Mouse (Mus musculus) gastrocnemius, postnatal 4 days (tissue): Measurements from ENCODE around the gene Frmd8. TPM values are rescaled to one million over a fixed set of nuclear protein-coding genes. Genes with fewer than 3 reads are reported as not detected.

Source experiments
- DNase-seq, 2 experiments: peaks; one replicate each; pipeline ENCODE4 v3.0.0; 2021 to 2022; ENCODE audit warnings: low spot score in 2 of 2, mixed read lengths in 2 of 2
- long read RNA-seq, 2 experiments: library from polyadenylated mRNA; stranded (forward); transcript quantifications; one replicate each; pipeline ENCODE4 v2.0.0; 2021
- total RNA-seq, 2 experiments: library from RNA; stranded (reverse); gene quantifications; 2 replicates each; pipeline ENCODE4 v1.2.3; 2021

Frmd8 gene
- 10 to 100 TPM; 16.2 to 16.7 TPM for total RNA-seq
- long read RNA-seq, experiment 1, full-length matches to known transcripts: 23 of 36 reads
- long read RNA-seq, experiment 1, partial matches to known transcripts: 2 of 36 reads
- long read RNA-seq, experiment 1, other reads (novel, unspliced or antisense): 11 of 36 reads
- long read RNA-seq, experiment 2, full-length matches to known transcripts: 23 of 42 reads
- long read RNA-seq, experiment 2, partial matches to known transcripts: 11 of 42 reads
- long read RNA-seq, experiment 2, other reads (novel, unspliced or antisense): 8 of 42 reads

DNA sequence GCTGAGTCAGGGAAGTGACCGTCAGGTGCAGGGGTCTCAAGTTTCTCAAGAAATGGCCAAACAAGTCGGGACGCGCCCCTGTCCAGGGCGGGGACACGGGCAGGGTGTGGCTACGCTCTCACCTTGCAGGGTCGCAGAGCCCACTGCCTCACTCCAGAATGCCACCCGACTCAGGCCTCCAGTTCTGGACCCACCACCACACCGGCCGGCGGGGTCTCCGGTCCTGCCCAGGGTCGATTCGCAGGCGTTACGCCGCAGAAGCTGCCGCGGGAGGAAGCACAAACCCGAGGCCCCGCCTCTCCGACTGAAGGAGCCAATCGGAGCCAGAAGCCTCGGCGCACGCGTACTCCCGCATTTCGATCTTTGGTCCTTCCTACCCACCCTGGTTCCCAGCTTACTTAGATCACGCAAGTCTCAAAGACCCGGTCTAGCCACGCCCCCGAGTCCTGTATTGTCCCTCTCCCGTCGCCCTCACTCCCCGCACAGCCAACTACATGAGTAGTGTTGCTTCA is at the start of gene Frmd8:
Gene Frmd8, minus strand, starts transcription at position 306 of the 512 bp plus-strand sequence.
- DNase-seq: peak; percentile 88 to 94

DNA sequence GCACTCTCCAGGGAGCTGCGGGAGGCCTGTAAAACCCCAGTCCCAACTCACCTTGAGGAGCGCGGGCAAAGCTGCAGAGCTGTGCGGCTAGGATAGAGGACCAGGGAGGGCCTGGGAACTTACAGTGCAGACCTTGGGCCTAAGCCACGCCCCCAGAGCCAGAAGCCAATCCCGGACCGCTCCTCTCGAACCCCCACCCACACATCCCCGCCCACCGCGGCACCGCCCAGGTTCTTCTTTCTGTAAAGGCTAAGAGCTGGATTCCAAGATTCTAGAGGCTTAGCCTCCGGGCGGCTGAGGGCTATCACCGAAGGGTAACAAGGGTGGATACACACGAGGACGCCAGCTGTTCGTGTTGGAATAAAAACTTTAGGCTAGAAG is 49.6 kb upstream of the Frmd8 start, which contains the start of gene Cdc42ep2:
Gene Cdc42ep2, minus strand, starts transcription at position 104 of the 381 bp plus-strand sequence.
- peak; percentile 96 to 98 for DNase-seq

DNA sequence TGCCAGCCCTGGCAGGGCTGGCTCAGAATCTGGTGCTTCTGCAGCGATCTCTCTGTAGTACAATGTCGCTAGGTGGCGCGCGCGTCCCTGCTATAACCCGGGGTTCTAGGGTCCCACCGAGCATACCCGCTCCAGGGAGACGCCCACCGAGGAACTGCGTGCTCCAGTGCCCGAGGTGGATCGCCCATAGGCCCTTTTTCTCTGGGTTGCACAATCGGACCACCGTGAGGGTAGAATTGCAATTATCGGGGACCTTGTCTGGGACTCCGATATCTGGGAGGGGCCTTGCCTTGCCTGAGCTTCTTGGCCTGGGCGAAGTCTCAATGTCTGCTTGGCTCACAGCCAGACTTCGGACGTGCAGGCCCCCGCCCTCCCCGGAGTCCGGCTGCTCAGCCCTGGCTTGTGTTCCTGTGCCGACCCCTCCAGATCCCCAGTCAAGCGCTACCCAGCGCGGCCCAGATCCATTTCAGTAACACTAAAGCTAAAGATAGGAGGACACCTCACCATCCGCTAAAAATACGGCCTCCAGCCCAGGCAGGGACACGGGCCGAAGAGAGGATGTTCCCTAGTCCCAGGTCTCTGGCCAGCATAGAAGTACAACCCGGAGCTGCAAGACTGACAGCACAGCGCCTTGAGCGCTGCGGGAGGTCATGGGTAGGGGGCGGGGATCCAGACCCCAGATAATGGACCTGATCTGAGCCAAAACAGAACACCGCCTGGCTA is 49.1 kb upstream of the Frmd8 start:
- peak; percentile 87 to 97 for DNase-seq

DNA sequence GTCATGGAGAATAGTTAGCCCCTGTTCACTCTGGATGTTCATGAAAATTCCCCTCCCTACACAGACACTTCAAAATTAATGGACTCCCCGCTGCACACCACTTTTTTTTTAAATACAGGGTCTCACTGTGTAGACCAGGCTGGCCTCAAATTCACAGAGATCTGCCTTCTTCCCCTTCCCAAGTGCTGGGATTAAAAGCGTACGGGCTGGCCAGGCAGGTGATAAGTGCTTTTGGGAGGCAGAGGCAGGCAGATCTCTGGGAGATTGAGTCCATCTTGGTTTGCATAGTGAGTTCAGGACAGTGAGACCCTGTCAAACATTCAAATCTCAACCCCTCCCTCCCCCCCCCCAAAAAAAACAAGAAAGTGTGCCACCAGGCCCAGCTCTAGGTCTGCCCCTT is 47.9 kb upstream of the Frmd8 start:
- no peak for DNase-seq

DNA sequence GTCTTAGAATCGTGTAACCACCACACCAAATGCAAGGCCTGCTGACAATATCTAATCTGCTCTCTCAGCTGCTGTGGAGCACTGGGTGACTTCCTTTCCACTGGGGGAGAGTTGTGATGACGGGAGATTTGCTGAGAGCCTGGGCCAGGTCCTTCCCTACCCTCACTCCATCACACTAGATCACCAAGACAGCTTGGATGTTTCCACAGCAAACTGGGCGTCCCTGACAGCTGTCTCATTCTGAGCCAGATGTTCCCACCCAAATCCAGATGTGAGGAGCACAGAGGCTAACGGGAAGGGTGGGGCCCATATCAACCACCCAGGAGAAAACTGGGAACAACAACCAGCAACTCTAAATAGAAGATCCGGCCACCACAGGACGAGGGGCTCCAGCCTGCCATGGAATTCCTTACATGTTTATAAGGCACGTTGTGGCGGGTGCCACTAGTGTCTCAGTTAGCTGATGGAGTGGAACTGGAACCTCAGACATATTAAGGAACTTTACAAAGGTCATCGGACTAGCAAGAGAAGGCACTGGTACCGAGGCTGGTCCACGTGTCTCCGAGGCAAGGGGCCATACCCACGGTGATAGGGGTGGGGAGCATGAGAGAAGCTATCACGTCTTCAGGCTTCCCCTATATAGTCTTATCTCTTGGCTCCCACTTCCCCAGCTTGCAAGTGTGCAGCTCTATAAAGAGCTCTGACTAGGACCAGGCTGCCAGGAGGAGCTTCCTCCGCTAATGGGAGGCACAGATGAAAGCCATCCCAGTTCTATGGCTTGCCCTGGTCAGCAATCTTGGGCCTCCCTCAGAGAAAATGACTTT is 47.3 kb upstream of the Frmd8 start:
- DNase-seq: peak in 1 of 2 experiments; percentile 33

DNA sequence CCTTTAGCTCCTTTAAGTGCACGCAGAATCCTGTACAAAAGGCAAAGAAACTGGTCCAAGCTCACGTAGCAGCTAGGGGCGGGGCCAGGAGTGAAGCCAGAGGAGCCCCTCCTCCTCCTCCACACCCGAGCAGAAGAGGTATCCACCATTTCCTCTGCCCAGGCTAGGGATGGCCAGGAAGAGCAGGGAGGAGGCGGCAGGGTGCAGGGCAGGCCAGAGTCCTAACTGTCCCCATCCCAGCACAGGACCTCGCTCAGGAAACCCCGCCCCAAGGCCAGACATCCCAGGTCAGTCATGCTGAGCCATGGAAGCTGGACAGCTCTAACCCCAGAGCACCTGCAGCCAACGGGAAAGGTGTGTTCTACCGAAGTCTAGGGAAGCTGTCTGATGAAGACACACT is 46.6 kb upstream of the Frmd8 start:
- DNase-seq: no peak

DNA sequence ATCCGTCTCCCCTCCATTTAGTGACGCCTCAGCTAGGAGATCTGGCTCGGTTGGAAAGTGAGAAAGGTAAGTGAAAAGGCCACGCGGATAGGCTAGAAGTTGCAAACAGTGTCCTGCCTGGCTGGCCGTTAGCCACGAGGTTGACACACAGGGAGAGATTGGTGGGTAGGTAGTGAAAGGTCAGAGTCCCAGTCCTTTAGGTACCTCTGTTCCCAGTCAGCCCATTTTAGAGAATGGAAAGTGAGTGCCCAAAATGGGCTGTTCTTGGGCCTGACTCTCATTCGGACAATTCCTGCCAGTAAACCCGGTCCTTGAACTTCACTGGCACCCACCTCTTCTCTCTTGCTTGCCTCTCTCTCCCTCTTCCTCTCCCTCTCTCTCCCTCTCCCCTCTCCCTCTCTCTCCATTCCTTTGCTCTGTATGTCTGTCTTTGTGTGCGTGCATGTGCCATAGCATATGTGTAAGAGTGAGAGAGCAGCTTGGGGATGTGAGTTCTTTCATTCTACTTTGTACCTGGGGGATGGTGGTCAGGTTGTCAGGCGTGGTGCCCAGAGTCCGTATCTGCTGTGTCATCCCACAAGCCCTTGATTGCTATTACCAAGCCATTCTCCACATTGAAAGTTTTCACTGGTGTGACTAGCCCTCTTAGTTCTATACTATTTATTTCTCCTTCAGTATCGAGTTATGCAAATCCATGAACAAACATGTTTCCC is 38.1 kb upstream of the Frmd8 start, which contains the start of gene Dpf2:
Gene Dpf2, minus strand, starts transcription at position 4 of the 713 bp plus-strand sequence.
- no peak for DNase-seq

DNA sequence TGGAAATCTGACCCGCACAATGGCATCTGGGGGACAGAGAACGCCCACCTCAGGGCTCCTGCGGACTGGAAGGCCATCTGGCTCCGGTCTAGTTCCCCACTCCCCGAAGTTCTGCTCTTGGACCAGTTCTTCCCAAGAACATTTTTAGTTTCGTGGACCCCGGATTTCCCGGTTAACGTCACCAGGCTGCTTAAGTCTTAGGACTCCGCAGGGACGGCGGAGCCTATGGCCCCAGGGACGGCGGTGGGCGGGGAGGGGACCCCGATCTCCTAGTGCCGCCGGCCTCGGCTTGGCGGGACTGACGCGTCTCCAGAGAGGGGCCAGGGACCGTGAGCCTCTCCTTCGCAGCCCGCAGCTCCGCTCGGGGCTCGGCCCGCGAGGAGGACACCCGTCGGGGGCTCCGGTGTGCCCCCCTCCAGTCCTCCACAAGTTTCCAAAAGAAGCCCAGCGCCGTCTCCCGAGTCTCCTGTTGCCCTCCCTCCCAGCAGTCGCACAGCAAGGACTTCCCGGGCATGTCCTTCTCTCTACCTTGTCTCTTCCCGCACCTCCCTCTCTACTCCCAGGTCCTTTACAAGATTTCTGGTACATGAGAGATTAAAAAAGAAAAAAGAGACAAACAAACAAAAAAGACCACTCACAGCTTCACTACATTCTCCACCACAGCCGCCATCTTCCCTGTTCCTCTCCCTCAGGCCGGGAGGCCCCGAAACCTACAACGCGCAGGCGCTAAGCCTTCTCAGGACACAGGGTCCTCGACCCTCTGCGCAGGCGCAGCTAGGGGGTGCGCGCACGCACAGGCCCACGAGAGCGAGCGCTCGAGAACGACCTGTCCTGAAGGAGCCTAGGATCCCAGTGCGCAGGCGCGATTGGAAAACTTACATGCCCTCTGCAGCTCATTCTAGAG is 37.3 kb upstream of the Frmd8 start:
- peak; percentile 97 to 99 for DNase-seq

DNA sequence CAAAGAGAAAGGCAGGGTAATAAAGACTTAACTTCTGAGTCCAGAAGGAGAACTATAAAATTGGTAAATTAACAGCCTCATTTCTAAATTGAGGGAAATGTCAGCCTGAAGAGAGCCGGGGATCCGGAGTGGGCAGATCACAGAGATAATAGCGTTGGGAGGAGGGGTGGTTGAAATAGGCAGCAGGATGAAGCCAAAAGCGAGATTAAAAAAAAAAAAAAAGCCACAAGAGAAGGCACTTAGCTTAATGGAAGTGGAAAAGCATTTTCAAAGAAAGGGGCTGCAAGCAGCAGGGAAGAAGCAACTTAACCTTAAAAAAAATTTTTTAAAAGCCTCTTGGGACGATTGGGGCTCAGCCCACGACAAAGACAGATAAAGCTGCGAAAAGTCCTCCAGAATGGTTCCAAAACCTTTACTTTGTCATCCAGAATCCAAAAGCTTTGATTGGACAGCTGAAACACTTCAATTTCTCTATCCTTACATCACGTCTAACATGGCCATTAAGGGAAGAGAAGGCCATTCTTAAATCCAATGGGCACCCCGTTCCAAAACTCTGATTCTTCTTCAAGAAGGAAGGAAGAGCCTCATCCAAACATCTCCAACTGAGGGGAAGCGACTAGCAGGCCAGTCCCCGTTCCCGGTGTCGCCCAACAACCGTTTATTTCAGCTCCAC is 36.5 kb upstream of the Frmd8 start:
- DNase-seq: no peak

DNA sequence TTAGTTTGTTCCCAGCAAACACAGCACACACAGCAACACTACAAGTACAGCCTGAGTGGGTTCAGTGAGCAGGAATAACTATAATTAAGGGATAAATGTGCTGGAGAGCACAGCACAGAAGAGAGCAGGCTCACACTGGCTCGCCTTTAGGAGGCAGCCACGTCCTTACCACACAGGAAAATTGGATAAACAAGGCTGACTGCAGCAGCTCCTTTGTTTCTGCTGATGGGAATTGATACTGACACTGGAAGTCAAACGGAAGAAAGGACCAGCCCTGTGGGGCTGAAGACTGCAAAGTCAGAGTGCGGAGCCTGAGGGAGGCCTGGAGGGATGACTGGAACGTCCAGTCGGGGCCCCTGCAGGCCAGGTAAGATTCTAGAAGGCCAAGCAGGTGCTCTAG is 35.1 kb upstream of the Frmd8 start:
- DNase-seq: no peak

DNA sequence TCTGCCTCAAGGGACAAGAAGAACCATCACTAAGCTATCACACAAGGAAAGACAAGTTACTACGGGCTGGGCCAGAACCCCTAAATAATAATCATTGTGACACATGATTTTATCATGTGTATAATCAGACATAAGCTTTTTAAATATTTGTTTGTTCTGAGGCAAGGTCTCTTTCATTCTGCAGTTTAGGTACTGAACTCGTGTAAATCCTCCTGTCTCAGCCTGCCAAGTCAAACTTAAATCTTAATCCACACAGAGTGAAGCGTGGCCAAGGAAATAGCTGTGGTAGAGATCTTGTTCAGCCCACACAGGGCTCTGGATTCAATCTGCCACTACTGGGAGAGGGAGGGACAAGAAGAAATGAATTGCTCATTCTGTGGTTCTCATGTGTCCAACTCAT is 32.2 kb upstream of the Frmd8 start:
- DNase-seq: no peak

DNA sequence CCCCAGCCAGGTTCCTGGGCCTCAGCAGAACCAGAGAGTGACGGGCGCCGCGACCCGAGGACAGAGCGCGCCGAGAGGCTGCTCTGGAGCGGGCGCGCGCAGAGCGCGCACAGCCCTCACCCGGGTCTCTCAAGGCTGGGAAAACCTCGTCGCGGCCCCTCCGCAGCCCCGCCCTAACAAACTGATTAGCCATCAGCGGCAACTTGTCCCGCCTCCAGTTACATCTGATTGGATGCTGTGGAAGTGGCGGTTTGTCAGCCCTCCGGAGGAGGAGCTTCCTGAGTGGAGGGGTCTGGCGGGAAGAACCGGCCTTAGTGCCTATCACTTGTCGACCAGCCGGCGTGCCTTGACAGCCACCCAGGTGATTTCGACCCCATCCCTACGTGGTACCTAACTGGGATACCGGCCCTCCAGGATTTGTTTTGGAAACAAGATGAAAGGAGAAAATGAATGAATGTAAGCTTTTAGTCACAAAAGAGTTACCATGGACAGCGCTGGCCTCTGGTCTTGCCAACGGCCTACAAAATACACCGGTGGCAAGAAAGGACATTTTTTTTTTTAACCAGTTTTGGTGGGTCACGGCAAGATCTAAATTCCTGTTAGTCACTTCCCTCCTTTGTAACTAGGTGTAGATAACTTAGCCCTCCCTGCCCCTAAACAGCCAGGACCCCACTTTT is 19.1 kb upstream of the Frmd8 start, which contains the start of gene Tigd3:
Gene Tigd3, minus strand, starts transcription at position 148 of the 677 bp plus-strand sequence.
- DNase-seq: peak; percentile 87 to 96

DNA sequence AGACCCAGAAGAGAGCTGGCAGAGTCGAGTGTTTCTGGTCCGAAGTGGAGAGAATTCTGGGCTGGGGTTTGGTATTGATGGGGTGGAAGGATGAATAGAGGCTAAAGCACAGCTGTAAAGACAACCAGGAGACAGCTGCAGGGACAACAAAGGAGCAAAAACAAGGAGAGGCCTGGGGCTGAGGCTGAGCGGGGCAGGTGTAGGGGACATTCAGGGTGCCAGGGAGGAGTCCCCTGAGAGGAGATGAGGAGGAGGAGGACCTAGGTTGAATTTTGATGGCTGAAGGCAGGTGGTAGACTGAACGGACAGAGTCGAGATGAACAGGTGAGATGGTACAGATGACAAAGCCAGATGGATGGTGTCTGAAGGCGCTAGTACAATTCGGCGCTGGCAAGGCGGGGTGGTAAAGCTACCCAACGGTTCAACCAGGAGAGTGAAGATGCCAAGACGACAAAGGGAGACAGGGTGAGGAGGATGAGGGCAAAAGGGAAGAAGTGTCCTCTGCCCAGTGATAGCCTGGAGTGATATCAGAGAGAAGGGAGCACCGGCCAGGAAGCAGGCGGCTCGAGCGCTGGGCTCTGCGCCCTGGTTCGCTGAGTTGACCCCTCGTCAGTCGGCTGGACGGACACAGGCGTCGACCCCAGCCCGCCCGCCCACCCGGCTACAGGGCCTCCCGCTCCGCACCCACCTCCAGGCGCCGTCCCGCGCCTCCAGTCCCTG is 18.4 kb upstream of the Frmd8 start:
- no peak for DNase-seq

DNA sequence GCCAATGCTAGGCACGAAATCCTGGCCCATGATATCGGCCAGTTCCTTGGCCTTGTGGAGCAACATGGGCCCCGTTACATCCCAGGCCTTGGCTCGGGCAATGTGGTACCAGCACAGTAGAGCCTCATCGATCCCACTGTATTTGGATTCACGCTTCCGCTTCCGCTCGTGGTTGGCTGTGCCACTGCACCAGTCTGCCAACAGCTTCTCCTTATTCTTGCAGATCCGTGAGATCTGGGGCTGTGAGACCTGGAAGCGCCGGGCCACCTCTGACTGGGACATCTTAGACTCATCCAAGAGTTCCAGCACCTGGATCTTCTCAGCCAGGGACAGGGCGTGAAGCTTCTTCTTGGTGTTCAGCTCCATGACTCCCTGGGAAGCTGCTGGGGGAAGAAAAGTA is 17.7 kb upstream of the Frmd8 start:
- no peak for DNase-seq

DNA sequence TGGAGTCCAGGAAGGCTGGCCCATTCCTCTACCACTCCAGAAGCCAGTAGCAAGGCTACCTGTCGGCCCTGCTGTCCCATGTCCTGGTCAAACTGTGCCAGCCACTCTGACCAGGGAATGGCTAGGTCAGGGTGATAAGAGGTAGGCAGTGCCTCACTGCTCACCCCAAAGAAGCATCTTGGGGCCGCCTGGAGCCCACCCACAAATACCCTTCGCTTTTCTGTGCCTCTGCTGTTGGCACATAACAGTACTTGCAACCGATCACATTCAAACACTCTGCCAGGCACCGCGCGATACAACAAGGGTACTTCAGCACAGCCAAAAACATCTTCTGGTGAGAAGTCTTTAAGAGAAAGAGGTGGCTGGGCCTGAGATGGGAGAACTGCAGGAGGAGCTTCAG is 17.2 kb upstream of the Frmd8 start:
- DNase-seq: no peak

DNA sequence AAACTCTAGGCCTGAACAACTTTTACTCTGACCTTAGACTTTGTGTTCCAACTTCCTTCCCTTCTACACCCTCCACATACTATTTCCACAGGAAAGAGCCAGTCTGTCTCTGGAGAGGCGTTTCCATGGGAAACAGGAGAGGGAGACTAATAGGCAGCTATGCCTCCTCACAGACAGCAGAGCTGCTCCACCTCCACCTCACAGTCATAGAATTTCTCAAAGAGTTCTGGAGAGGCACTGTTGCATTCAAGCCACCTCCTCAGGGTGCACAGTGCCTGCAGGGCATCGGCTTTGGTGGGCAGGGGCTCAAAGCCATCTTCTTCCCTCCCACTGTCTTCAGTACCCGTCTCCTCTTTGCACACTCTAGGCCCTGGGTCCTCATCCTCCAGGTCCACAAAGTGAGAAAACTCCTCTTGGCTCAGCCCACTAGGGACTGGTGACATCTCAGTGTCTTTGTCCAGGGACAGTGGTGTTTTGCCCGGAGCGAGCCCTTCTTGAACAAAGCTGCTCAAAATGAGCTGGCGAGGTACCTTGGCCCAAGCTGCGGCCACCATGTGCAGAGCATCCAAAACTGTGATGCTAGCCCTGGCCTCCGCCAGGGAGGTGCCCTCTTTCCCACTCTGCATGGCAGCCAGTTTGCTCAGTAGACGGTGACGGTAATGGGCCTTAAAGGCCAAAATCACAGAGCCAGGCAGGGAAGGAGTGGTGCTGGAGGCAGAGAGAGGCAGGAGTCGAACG is 16.6 kb upstream of the Frmd8 start:
- no peak for DNase-seq

DNA sequence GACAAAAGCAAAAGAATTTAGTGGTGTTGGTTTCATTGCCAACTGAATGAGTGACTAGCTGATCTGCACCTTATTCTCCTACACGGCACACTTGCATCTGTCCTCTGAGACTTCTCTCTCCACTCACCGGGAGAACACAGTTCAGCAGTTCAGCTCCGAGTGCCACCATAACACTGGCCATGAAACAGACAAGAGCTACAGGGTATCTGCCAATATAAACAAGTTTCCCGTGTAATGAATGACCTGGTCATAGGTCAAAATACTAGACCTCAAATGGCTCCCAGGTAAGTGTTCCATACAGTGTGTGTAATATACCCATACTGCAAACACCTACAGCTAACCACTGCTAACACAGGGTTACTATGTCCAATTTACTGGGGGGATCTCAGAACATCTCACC is 14.1 kb upstream of the Frmd8 start:
- DNase-seq: no peak
